Mouse (Mus musculus) CD8-positive naive resting alpha-beta T cell, adult 2 months (primary cell): ENCODE results near the gene 4930519P11Rik.

Experiments used
- DNase-seq, 2 experiments: peaks; one replicate each; pipeline ENCODE4 v3.0.0; 2022; ENCODE audit warnings: low read depth in 2 of 2, low spot score in 2 of 2

Gene 4930519P11Rik

DNA sequence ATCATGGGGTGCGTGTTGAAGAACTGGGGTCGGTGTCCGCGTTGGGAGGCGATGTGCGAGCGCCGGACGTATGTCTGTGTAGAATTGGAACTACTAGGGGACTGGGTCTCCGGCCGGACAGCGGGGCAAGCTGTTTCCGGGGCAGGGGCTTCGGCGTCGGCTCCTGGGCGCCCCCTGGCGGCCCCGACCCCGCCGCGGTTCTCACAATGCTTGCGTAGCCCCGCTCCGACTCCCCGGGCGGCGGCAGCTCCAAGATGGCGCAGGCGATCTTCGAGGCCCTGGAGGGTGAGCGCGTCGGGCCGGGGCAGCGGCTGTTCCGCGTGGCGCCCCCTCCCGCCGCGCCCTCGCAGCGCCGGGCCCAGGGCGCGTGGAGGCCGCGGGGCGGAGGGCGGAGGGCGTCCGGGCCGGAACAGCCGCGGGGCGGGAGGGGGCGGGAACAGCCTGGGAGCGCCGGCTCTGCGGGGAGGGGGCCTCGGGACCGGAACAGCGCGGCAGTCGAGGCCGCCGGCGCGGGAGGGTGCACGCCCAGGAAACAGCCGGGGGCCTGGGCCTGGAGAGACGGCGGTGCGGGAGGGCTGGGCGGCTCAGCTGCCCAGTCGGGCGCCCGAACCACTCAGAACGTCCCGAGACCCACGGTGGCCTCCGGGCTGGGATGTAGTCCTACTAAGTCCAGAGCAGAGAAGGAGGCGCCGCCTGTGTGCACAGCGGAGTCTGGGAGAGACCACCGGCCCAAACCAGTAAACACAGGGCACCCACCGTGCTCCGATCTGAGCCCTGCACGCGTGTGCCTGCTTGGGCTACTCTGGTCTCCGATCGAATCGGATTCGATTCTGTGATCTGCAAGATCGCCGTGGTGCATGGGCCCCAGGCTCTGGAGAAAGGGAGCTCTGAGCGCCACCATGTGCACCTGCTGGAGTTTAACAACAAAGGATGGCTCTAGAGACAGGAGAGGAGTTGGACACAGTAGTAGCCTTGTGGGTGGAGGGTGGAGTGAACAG, at the start of gene 4930519P11Rik, which contains the start of gene Zfp341:
Gene 4930519P11Rik (minus strand): TSS at position 320 of the 998 bp plus-strand sequence.
Gene Zfp341 (plus strand): TSS at position 180 of the 998 bp plus-strand sequence.
- peak; percentile 84 to 85 for DNase-seq

DNA sequence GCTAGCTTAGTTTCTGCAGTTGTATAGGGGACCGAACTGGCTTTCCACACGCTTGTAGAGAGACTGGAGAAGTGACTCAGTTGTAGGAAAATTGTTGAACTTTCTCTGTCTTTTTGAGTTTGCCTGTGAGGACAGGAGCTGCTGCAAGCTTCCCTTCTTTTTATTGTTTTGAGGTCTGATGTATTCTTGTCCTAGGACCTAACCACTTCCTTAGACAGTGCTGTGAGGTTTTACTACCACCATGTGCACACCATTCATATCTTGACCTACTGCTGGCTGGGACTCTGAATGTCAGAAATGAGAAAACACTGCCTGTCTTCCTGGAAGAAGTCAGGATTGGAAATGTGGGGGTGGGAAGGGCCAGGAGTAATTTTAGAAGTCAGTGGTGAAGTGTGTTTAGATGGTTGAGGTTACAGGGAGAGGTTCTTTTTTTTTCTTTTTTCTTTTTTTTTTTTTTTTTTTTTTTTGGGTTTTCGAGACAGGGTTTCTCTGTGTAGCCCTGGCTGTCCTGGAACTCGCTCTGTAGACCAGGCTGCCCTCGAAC, 46.4 kb upstream of the 4930519P11Rik start:
- peak in 1 of 2 experiments; percentile 30 for DNase-seq

DNA sequence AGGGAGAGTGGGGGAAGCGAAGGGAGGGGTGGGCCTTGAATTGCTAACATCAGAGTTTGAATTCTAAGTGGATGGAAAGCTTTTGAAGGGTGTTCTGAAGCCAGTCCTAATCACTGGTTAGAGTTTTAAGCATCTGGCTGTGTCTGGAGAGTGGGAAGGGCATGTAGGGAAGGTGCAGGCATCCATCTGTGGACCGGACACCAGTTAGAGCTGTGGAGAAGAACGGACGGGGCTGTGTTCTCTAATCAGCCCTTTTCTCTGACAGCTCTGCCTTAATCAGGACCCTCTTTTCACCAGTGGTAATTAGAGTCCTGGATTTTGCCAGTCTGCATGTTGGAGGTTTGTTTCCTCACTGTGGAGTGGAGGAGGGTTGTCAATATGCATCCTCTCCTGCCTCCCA, 45.8 kb upstream of the 4930519P11Rik start:
- DNase-seq = no peak

- DNase-seq = peak; percentile 71 to 77
These were observed 44.4 kb upstream of the 4930519P11Rik start for GRCm38 (mm10) chr2:154657486-154658237.

DNA sequence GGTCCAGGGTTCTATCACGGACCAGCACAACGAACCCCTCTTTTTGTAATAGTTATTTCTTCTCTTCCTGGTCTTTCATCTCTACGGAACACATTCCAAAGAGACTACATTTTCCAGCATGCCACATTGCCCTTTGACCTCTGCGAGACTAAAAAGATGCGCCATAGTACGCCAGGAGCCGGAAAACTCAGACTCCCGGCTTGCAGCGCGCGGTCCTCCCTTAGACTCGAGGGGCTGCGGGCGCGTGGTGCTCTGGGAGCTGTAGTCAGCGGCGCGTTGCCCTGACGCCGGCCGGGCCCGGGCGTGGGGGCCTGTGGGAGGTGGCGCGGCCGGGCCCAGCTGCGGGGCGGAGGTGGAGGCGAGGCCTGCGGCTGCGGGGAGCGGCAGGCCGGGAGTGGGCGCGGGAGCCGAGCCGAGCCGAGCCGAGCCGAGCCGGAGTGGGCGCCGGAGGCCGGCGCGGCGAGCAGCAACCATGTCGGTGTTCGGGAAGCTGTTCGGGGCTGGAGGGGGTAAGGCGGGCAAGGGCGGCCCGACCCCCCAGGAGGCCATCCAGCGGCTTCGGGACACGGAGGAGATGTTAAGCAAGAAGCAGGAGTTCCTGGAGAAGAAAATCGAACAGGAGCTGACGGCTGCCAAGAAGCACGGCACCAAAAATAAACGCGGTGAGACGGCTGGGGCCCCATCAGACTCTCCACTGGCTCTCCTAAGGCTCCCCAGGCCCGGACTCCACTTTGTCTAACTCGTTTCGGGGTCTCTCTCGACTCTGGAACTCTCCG, 43.7 kb upstream of the 4930519P11Rik start:
- peak; percentile 95 for DNase-seq

DNA sequence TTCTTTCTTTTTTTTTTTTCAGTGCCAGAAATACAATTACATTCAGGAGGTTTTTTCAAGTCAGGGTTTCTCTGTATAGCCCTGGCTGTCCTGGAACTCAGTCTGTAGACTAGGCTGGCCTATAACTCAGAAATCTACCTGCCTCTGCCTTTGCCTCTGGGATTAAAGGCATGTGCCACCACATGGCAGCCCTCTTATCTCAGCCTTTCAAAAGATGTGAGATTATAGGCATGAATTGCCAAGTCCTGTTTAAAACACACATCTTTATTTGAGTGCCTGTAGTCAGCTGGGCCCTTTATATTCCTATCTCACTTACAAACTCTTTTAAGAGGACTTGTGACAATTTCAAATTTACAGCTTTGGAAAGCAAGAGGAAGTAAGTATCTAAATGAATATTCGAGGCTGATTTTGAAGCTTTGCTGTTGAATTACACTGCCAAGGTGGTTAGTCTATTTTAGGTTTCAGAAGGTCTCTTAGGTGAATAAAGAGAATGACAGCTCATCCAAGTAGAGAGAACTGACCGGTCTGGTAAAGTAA, 42.7 kb upstream of the 4930519P11Rik start:
- no peak for DNase-seq

- no peak for DNase-seq
These were observed 41.7 kb upstream of the 4930519P11Rik start for GRCm38 (mm10) chr2:154654976-154655375.

DNA sequence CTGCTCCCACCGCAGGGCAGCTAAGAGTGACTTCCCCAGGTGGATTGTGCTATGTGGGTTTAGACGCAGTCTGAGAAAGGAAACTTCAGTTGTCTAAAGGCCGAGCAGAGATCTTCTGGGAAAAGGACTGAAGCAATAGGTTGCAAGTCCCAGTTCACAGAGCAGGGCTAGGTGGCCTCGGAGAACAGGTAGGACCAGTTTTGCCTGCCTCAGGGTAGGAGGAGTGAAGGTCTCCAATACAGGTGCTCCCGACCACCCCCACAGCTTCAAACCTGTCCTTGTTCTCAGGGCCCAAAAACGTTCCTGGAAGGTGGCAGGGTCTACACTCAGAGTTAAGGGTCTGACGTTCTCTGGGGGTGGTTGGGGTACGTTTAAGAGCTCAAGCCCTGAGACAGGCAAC, 38.1 kb upstream of the 4930519P11Rik start, which contains the start of gene Chmp4b:
Gene Chmp4b (plus strand): TSS at position 343 of the 400 bp plus-strand sequence.
- DNase-seq = no peak

GRCm38 (mm10) chr2:154650404-154650803, 37.2 kb upstream of the 4930519P11Rik start:
- DNase-seq = no peak

DNA sequence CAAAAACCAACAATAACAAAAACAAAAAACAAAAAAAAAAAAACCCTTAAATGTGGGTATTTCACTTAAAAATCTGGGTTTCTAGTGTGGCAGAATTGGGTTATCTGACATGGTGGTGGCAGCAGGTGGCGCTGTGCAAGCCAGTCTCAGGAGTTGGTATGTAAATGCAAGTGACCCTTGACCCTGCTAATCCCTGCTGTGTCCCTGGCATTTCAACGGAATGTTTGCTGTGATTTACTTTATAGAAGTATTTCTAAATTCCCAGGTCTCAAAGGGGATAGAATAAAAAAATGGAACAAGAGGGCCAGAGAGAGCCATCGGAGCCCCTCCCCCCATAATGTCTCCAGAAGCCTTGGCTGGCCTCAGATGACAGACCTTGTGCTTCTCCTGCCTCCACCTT, 34.8 kb upstream of the 4930519P11Rik start:
- DNase-seq = peak in 1 of 2 experiments; percentile 26

DNA sequence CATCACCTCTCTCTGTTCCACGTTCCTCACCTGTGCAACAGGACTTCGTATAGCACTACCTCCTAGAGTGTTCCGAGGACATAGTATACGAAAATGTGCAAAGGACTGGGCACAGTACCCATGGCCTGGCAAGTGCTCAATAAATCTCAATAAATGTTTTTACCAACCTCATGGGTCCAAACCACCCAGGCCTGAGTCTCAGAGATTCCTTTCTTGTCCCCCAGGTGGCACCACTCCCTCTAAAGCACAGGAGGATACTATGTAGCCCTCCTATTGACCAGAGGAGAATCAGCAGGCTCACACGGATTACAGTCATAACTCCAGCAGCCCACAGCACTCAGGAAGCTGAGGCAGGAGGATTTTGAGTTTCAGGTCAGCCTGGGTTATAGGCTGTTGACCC, 33.4 kb upstream of the 4930519P11Rik start:
- DNase-seq = peak in 1 of 2 experiments; percentile 27

DNA sequence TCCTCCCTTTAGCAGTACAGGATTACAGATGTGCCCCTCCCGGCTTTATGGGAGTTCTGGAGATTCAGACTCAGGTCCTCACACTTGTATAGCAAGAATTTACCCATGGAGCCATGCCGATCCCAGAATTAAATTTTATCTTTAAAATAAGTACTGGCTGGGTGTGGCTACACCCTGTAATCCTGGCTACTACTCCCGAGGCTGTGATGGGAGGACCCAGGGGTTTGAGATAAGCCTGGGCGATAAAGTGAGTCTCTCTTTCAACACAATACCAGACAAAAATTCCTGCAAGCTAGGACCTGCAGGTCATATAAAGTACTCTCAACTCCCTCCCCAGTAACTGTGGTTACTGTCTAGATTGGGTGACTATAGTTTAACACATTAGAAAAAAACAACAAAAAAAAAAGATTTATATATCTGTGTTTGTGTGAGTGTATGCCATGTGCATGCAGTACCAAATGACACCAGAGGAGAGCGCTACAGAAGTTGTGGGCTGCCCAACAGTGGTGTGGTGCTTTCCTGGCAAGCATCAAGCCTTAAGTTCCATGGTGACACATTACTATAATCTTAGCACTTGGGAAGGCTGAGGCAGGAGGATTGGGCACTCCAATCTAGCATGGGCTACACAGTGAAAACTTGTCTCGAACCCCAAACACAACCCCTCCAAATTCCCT, 29.6 kb upstream of the 4930519P11Rik start:
- no peak for DNase-seq

DNA sequence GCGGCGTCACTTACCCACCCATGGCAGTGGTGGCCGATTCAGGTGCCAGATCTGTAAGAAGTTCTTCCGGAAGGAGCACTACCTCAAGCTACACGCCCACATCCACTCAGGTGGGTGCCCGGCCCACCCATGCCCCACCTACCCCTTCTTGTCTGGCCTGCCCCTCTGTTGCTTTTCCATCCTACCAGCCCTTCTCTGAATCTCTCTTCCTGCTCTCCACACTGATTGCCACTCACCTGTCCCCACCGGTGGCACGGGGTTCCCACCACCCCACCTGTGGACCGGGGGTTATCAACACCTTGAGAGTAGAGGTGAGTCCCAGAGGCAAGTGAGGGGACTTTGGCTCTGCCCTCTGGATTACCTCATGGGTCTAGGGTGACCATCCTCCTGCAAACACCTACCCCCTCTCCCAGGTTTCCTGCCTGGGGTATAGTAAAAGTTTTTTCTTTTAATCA, 28.8 kb upstream of the 4930519P11Rik start:
- DNase-seq = no peak

DNA sequence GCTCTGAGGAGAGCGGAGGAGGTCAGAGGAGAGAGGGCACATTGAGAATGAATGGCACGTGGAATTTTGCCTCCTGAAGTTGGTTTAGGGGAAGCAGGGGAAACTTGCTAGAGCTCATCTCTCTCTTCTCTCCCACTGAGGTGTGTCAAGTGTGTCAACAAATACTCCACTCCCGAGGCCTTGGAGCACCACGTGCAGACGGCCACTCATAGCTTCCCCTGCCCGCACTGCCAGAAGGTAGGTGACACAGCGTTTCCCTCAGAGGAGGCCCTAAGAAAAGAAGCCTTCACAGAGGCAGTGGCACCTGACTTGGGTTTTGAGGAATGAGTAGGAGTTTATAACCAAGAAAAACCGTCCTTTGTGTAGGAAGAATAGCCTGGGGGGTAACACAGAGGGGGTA, 27.9 kb upstream of the 4930519P11Rik start:
- no peak for DNase-seq

DNA sequence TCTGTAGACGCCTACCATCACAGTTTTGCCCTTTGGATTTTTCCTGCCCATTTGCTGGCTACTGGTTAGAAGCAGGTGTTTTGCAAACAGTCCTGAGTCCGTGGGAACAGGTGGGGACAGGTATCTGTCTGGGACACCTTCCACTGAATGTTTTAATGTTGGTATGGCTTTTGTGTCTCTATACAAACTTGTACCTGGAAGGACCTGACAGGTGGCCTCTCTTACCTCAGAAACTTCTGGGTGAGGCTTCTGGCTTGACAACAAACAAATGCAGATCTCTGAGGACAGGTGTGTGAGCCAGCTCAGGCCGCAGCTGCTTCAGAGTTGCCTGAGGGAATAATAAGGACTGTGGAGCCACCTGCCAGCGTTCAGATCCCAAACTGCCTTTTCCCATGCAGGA, 25.9 kb upstream of the 4930519P11Rik start:
- DNase-seq = no peak

GRCm38 (mm10) chr2:154638521-154638920, 25.3 kb upstream of the 4930519P11Rik start:
- no peak for DNase-seq

DNA sequence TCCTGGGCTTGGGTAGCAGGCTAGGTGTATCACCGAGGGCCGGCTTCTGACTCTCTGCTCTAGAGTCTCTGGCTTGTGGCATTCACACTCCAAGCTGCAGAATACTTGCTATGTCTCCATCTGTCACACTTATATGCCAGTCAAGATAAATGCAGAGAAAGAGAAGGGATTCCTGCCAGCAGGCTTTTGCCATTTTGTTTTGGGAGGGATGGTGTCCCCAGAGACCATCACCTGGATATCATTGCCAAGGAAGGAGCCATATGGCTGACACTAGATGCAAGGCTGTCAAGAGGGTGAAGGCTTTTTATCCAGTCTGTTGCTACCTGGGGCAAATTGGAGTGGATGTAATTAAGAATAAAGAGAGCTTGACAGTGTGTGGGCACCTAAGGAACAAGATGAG, 22.6 kb upstream of the 4930519P11Rik start:
- DNase-seq = no peak

GRCm38 (mm10) chr2:154633876-154634644, 20.8 kb upstream of the 4930519P11Rik start:
- no peak for DNase-seq
